Mouse (Mus musculus) E14TG2a.4 (cell line): ENCODE measurements at regions not wholly inside any gene's neighbourhood (a gene's known extent, or its start where the extent isn't known, plus 50 kb on each side); places are given as distances from the start of the nearest gene placed in this dataset.

Experiments
- H3K27me3 ChIP-seq: 2 replicates; pipeline ENCODE4 v1.6.1; 2014; ENCODE audit warnings: low read length, control low read depth; ENCODE audit not compliant: insufficient read depth
- H3K36me3 ChIP-seq: 2 replicates; pipeline ENCODE4 v1.6.1; 2014; ENCODE audit warnings: low read length, control low read depth; ENCODE audit not compliant: insufficient read depth
- H3K4me1 ChIP-seq: replicated peaks from 2 replicates; pipeline ENCODE4 v1.6.1; 2014; ENCODE audit warnings: low read depth, low read length, control low read depth
- H3K4me3 ChIP-seq: replicated peaks from 2 replicates; pipeline ENCODE4 v1.5.1; 2014; ENCODE audit warnings: mild to moderate bottlenecking, low read length
- H3K9me3 ChIP-seq: 2 replicates; pipeline ENCODE4 v1.6.1; 2014; ENCODE audit warnings: low read length, control low read depth
- CTCF ChIP-seq: conservative IDR thresholded peaks from 2 replicates; pipeline ENCODE4 v1.5.1; 2014; ENCODE audit warnings: low read length
- NANOG ChIP-seq: IDR thresholded peaks from 2 replicates; pipeline ENCODE4 v1.6.1; 2014; ENCODE audit warnings: borderline replicate concordance, low read length, mixed read lengths
- POU5F1 ChIP-seq: IDR thresholded peaks from 2 replicates; pipeline ENCODE4 v1.6.1; 2014; ENCODE audit warnings: low read length, borderline replicate concordance

- no peak overlapping the region for H3K4me3 ChIP-seq
- no peaks in the 10 kb centered on the region for H3K27me3 ChIP-seq
- H3K36me3 ChIP-seq: no peaks in the 10 kb centered on the region
- TF ChIP-seq CTCF: no peak
- TF ChIP-seq NANOG: no peak
- TF ChIP-seq POU5F1: no peak
- H3K4me1 ChIP-seq: no peaks in the 10 kb centered on the region
- no peaks in the 10 kb centered on the region for H3K9me3 ChIP-seq
Measured at GRCm38 (mm10) chr8:10793670-10794366, 214.4 kb downstream of the Irs2 start.

- H3K4me1 ChIP-seq: no peaks in the 10 kb centered on the region
- no peak overlapping the region for H3K4me3 ChIP-seq
- no peaks in the 10 kb centered on the region for H3K9me3 ChIP-seq
- TF ChIP-seq CTCF (no peak), POU5F1 (no peak), NANOG (no peak)
- H3K27me3 ChIP-seq: no peaks in the 10 kb centered on the region
- no peaks in the 10 kb centered on the region for H3K36me3 ChIP-seq
Measured at GRCm38 (mm10) chr8:10788496-10789200, 219.6 kb downstream of the Irs2 start.

- H3K4me1 ChIP-seq: no peaks in the 10 kb centered on the region
- H3K27me3 ChIP-seq: peaks cover 4% of the 10 kb centered on the region; the same call in 1 of the 2 replicates
- H3K4me3 ChIP-seq: no peak overlapping the region
- TF ChIP-seq NANOG: no peak
- no peak for TF ChIP-seq POU5F1
- no peak for TF ChIP-seq CTCF
- H3K9me3 ChIP-seq: no peaks in the 10 kb centered on the region
- no peaks in the 10 kb centered on the region for H3K36me3 ChIP-seq
Measured at GRCm38 (mm10) chr8:10785801-10786200, 222.5 kb downstream of the Irs2 start.

- no peaks in the 10 kb centered on the region for H3K36me3 ChIP-seq
- TF ChIP-seq NANOG: no peak
- TF ChIP-seq CTCF: no peak
- no peak for TF ChIP-seq POU5F1
- no peak overlapping the region for H3K4me3 ChIP-seq
- H3K27me3 ChIP-seq: peaks cover 5% of the 10 kb centered on the region; the same call in 1 of the 2 replicates
- no peaks in the 10 kb centered on the region for H3K9me3 ChIP-seq
- H3K4me1 ChIP-seq: no peaks in the 10 kb centered on the region
Measured at GRCm38 (mm10) chr8:10785311-10785710, 222.9 kb downstream of the Irs2 start.

- Histone ChIP-seq H3K4me3 (no peak overlapping the region), H3K9me3 (no peaks in the 10 kb centered on the region), H3K36me3 (no peaks in the 10 kb centered on the region), H3K4me1 (no peaks in the 10 kb centered on the region), H3K27me3 (peaks cover 7% of the 10 kb centered on the region; the same call in 1 of the 2 replicates)
- no peak for TF ChIP-seq NANOG
- TF ChIP-seq POU5F1: no peak
- no peak for TF ChIP-seq CTCF
Measured at GRCm38 (mm10) chr8:10784481-10784880, 223.8 kb downstream of the Irs2 start.

GRCm38 (mm10) chr8:10781860-10782259, 226.4 kb downstream of the Irs2 start:
- Histone ChIP-seq H3K4me1 (no peaks in the 10 kb centered on the region), H3K36me3 (no peaks in the 10 kb centered on the region), H3K27me3 (peaks cover 7% of the 10 kb centered on the region; the same call in 1 of the 2 replicates), H3K4me3 (no peak overlapping the region), H3K9me3 (peaks cover 3% of the 10 kb centered on the region; the same call in 1 of the 2 replicates)
- no peak for TF ChIP-seq POU5F1
- TF ChIP-seq NANOG: no peak
- TF ChIP-seq CTCF: no peak

GRCm38 (mm10) chr8:10779636-10780035, 228.6 kb downstream of the Irs2 start:
- no peak for TF ChIP-seq POU5F1
- TF ChIP-seq NANOG: no peak
- no peak for TF ChIP-seq CTCF
- Histone ChIP-seq H3K4me3 (no peak overlapping the region), H3K27me3 (peaks cover 7% of the 10 kb centered on the region; the same call in 1 of the 2 replicates)

GRCm38 (mm10) chr8:10775202-10776010, 232.9 kb downstream of the Irs2 start:
- peaks cover 5% of the 10 kb centered on the region; the same call in 1 of the 2 replicates for H3K9me3 ChIP-seq
- TF ChIP-seq NANOG: no peak; the same call in 1 of the 2 replicates
- TF ChIP-seq POU5F1: no peak
- TF ChIP-seq CTCF: no peak
- H3K4me3 ChIP-seq: no peak overlapping the region
- H3K27me3 ChIP-seq: peaks cover 6% of the 10 kb centered on the region
- H3K36me3 ChIP-seq: no peaks in the 10 kb centered on the region
- peaks cover 6% of the 10 kb centered on the region; the same call in 1 of the 2 replicates for H3K4me1 ChIP-seq

More at GRCm38 (mm10) chr8:10779636-10780035, 228.6 kb downstream of the Irs2 start:
- H3K9me3 ChIP-seq: peaks cover 5% of the 10 kb centered on the region; the same call in 1 of the 2 replicates
- H3K4me1 ChIP-seq: peaks cover 6% of the 10 kb centered on the region; the same call in 1 of the 2 replicates
- H3K36me3 ChIP-seq: no peaks in the 10 kb centered on the region
